Mouse (Mus musculus): Measurements from ENCODE around the gene Cd109.

- TF ChIP-seq CTCF (IDR thresholded peaks at IDR 0.05; ENCODE audit: insufficient read depth, low read depth, low read length) (no peak), POLR2A (IDR thresholded peaks at IDR 0.05; ENCODE audit: insufficient read depth, low read depth, low read length) (no peak)
These were observed 34.1 kb downstream of the Cd109 start for GRCm38 (mm10) chr9:78649398-78649797.
